Mouse (Mus musculus) limb, embryonic 14.5 days (tissue): ENCODE measurements around the gene Rapgef3. TPM values are rescaled to one million over a fixed set of nuclear protein-coding genes. Genes with fewer than 3 reads are reported as not detected.

ENCODE experiments used
- ATAC-seq: fragments of 200-750 bp; cut with Nextera tagmentation; 2 replicates; pipeline ENCODE4 v1.8.0; 2017; ENCODE audit warnings: low read depth, moderate number of reproducible peaks, moderate TSS enrichment; ENCODE audit not compliant: low FRiP score
- DNase-seq: peaks from one replicate; pipeline ENCODE4 v3.0.0-alpha.2; 2015; ENCODE audit warnings: low spot score
- H3K27ac ChIP-seq: fragments of 300-500 bp; sonication (generic); replicated peaks from 2 replicates; pipeline ENCODE4 v1.5.1; 2014; ENCODE audit warnings: low read depth, mild to moderate bottlenecking, low read length, moderate library complexity, mixed read lengths
- H3K27me3 ChIP-seq: fragments of 300-500 bp; sonication (generic); 2 replicates; pipeline ENCODE4 v1.6.1; 2014; ENCODE audit warnings: low read length, mixed read lengths; ENCODE audit not compliant: control insufficient read depth, insufficient read depth
- H3K36me3 ChIP-seq: fragments of 300-500 bp; sonication (generic); 2 replicates; pipeline ENCODE4 v1.6.1; 2014; ENCODE audit warnings: mild to moderate bottlenecking, low read length, moderate library complexity, mixed read lengths; ENCODE audit not compliant: control insufficient read depth, insufficient read depth
- H3K4me1 ChIP-seq: fragments of 300-500 bp; sonication (generic); 2 replicates; pipeline ENCODE4 v1.6.1; 2014; ENCODE audit warnings: antibody characterized with exemption, low read length, mixed read lengths; ENCODE audit not compliant: control insufficient read depth, insufficient read depth
- H3K4me2 ChIP-seq: fragments of 300-500 bp; sonication (generic); replicated peaks from 2 replicates; pipeline ENCODE4 v1.6.1; 2014; ENCODE audit warnings: low read depth, mild to moderate bottlenecking, low read length, moderate library complexity; ENCODE audit not compliant: severe bottlenecking
- H3K4me3 ChIP-seq: fragments of 300-500 bp; sonication (generic); replicated peaks from 2 replicates; pipeline ENCODE4 v1.5.1; 2014; ENCODE audit warnings: low read length
- H3K9ac ChIP-seq: fragments of 300-500 bp; sonication (generic); 2 replicates; pipeline ENCODE4 v1.6.1; 2014; ENCODE audit warnings: mild to moderate bottlenecking, low read depth, low read length, moderate library complexity; ENCODE audit not compliant: severe bottlenecking
- H3K9me3 ChIP-seq: fragments of 300-500 bp; sonication (generic); 2 replicates; pipeline ENCODE4 v1.6.1; 2016; ENCODE audit warnings: low read length; ENCODE audit not compliant: control insufficient read depth
- POLR2A ChIP-seq: fragments of 200-500 bp; IDR thresholded peaks from 2 replicates; pipeline ENCODE4 v1.8.0; 2012; ENCODE audit warnings: inconsistent platforms, mild to moderate bottlenecking, moderate library complexity, borderline replicate concordance; ENCODE audit not compliant: insufficient read depth, insufficient read length; ENCODE audit errors: extremely low read depth
- WGBS: fragments of 180-500 bp; shearing (Covaris S2); extraction: QIAGEN DNeasy Blood & Tissue Kit; methylation state at CpG from one replicate; pipeline ENCODE4 v1.1.7; 2014; 5-methylcytosine and 5-hydroxymethylcytosine counted together
- polyA plus RNA-seq, 2 experiments: library from polyadenylated mRNA; depleted of rRNA in 1 of 2; stranded (reverse) in 1 of 2; unstranded in 1 of 2; fragments of >200 nt; fragmentation: Nextera tagmentation in 1 of 2; extraction: Ambion mirVana in 1 of 2; gene quantifications; 2 replicates each; pipeline versions ENCODE4 v1.2.1 to v1.2.3; 2012 to 2014

Rapgef3 gene
- polyA plus RNA-seq, 2 experiments: 8.0 to 21.7 TPM

- H3K4me3 ChIP-seq: no peak overlapping the region
- H3K9me3 ChIP-seq: no peaks in the 10 kb centered on the region
- H3K27ac ChIP-seq: no peak overlapping the region
- H3K4me1 ChIP-seq: 0 out of 2 replicates have a peak, but pooled peaks cover 4% of the 10 kb centered on the region
- DNase-seq (no peak), ATAC-seq (no peak)
- no peak overlapping the region for H3K4me2 ChIP-seq
- 90% methylated on average over 8 of the region's 8 CpGs for WGBS
- H3K27me3 ChIP-seq: no peaks in the 10 kb centered on the region
- no peaks in the 10 kb centered on the region for H3K36me3 ChIP-seq
- H3K9ac ChIP-seq: no peak overlapping the region
- TF ChIP-seq POLR2A: no peak
Observed at GRCm38 (mm10) chr15:97715083-97715482, 52.7 kb downstream of the Rapgef3 start.

GRCm38 (mm10) chr15:97712546-97712945 is 55.2 kb downstream of the Rapgef3 start:
- TF ChIP-seq POLR2A: no peak
- Histone ChIP-seq H3K4me3 (no peak overlapping the region), H3K27ac (no peak overlapping the region), H3K36me3 (no peaks in the 10 kb centered on the region), H3K9me3 (no peaks in the 10 kb centered on the region), H3K27me3 (no peaks in the 10 kb centered on the region), H3K4me2 (no peak overlapping the region), H3K9ac (no peak overlapping the region), H3K4me1 (0 out of 2 replicates have a peak, but pooled peaks cover 4% of the 10 kb centered on the region)
- 66% methylated on average over 6 of the region's 6 CpGs for WGBS
- no peak for DNase-seq
- ATAC-seq: no peak

GRCm38 (mm10) chr15:97710906-97711305 is 56.9 kb downstream of the Rapgef3 start:
- H3K4me1 ChIP-seq: 0 out of 2 replicates have a peak, but pooled peaks cover 8% of the 10 kb centered on the region
- 29% methylated on average over 6 of the region's 6 CpGs for WGBS

GRCm38 (mm10) chr15:97705211-97706050 is 62.3 kb downstream of the Rapgef3 start, which contains the start of gene Rpap3:
Rpap3 (minus strand) TSS chr15:97705825.
- Histone ChIP-seq H3K27me3 (no peaks in the 10 kb centered on the region), H3K9ac (peak within 1 kb of the TSS; percentile 91), H3K4me3 (peak within 1 kb of the TSS; percentile 80), H3K4me1 (peaks cover 9% of the 10 kb centered on the region), H3K36me3 (peaks cover 27% of the 10 kb centered on the region), H3K9me3 (no peaks in the 10 kb centered on the region), H3K4me2 (peak within 1 kb of the TSS; percentile 82), H3K27ac (peak within 1 kb of the TSS; percentile 8; the same call in 1 of the 2 replicates)
- ATAC-seq: peak; percentile 91
- under 1% methylated on average over 49 of the region's 71 CpGs for WGBS
- peak; percentile 90; the same call in 1 of the 2 replicates for TF ChIP-seq POLR2A
- DNase-seq: peak; percentile 86

More at GRCm38 (mm10) chr15:97710906-97711305, 56.9 kb downstream of the Rapgef3 start:
- Histone ChIP-seq H3K27me3 (no peaks in the 10 kb centered on the region), H3K4me2 (no peak overlapping the region), H3K9ac (no peak overlapping the region), H3K9me3 (no peaks in the 10 kb centered on the region), H3K36me3 (no peaks in the 10 kb centered on the region), H3K27ac (no peak overlapping the region), H3K4me3 (no peak overlapping the region)
- 0 out of 2 replicates have a peak, but pooled peaks have one; percentile 21 for ATAC-seq
- TF ChIP-seq POLR2A: no peak
- DNase-seq: peak; percentile 22

GRCm38 (mm10) chr15:97696616-97697015 is 71.2 kb downstream of the Rapgef3 start:
- Histone ChIP-seq H3K27ac (no peak overlapping the region), H3K27me3 (no peaks in the 10 kb centered on the region), H3K36me3 (peaks cover 88% of the 10 kb centered on the region), H3K9me3 (no peaks in the 10 kb centered on the region), H3K9ac (no peak overlapping the region), H3K4me1 (no peaks in the 10 kb centered on the region), H3K4me3 (no peak overlapping the region), H3K4me2 (no peak overlapping the region)
- ATAC-seq (no peak), DNase-seq (no peak)
- no peak for TF ChIP-seq POLR2A
- WGBS: 91% methylated on average over 10 of the region's 10 CpGs

Other genes with a start within 250 kb of the Rapgef3 start
- gene Rpap3, start 62.1 kb downstream of the Rapgef3 start, polyA plus RNA-seq (2012; rRNA removed): 15.2 and 22.7 TPM in 2 replicates
- gene Rpap3, start 62.1 kb downstream of the Rapgef3 start, polyA plus RNA-seq (2014; fragmentation: Nextera tagmentation; extraction: Ambion mirVana): 31.1 and 31.4 TPM in 2 replicates
- gene Endou, start 36.6 kb downstream of the Rapgef3 start, polyA plus RNA-seq (2012; rRNA removed): 7.1 and 9.4 TPM in 2 replicates
- gene Endou, start 36.6 kb downstream of the Rapgef3 start, polyA plus RNA-seq (2014; fragmentation: Nextera tagmentation; extraction: Ambion mirVana): 8.7 and 11.6 TPM in 2 replicates
- 23.4 and 29.1 TPM in 2 replicates for gene Slc48a1, start 10.5 kb upstream of the Rapgef3 start, polyA plus RNA-seq (2012; rRNA removed)
- 46.2 and 47.3 TPM in 2 replicates for gene Slc48a1, start 10.5 kb upstream of the Rapgef3 start, polyA plus RNA-seq (2014; fragmentation: Nextera tagmentation; extraction: Ambion mirVana)
- 79.3 and 113 TPM in 2 replicates for gene Hdac7, start 76.5 kb upstream of the Rapgef3 start, polyA plus RNA-seq (2012; rRNA removed)
- 36.5 and 39.5 TPM in 2 replicates for gene Hdac7, start 76.5 kb upstream of the Rapgef3 start, polyA plus RNA-seq (2014; fragmentation: Nextera tagmentation; extraction: Ambion mirVana)
- gene Vdr, start 142.7 kb upstream of the Rapgef3 start, polyA plus RNA-seq (2012; rRNA removed): 3.4 and 4.0 TPM in 2 replicates
- gene Vdr, start 142.7 kb upstream of the Rapgef3 start, polyA plus RNA-seq (2014; fragmentation: Nextera tagmentation; extraction: Ambion mirVana): 1.9 and 2.0 TPM in 2 replicates
- gene Tmem106c, start 196.2 kb upstream of the Rapgef3 start, polyA plus RNA-seq (2012; rRNA removed): 49.9 and 59.1 TPM in 2 replicates
- 49.8 and 51.5 TPM in 2 replicates for gene Tmem106c, start 196.2 kb upstream of the Rapgef3 start, polyA plus RNA-seq (2014; fragmentation: Nextera tagmentation; extraction: Ambion mirVana)
- gene Col2a1, start 236.7 kb upstream of the Rapgef3 start, polyA plus RNA-seq (2012; rRNA removed): 1,642 and 1,975 TPM in 2 replicates
- 754 and 761 TPM in 2 replicates for gene Col2a1, start 236.7 kb upstream of the Rapgef3 start, polyA plus RNA-seq (2014; fragmentation: Nextera tagmentation; extraction: Ambion mirVana)